Mouse (Mus musculus) heart, embryonic 16.5 days (tissue): ENCODE results near the gene Rab33b. TPM values are rescaled to one million over a fixed set of nuclear protein-coding genes. Genes with fewer than 3 reads are reported as not detected.
A peak's percentile ranks its signal among the peaks of the same experiment; 100 is the strongest.

ENCODE experiments used
- ATAC-seq: fragments of 200-750 bp; cut with Nextera tagmentation; replicated peaks from 2 replicates; pipeline ENCODE4 v1.8.0; 2017; ENCODE audit warnings: moderate number of reproducible peaks; ENCODE audit not compliant: insufficient read depth, low FRiP score; ENCODE audit errors: extremely low read depth
- H3K27ac ChIP-seq: fragments of 300-500 bp; sonication (generic); 2 replicates; pipeline ENCODE4 v1.5.1; 2014; ENCODE audit warnings: mild to moderate bottlenecking, low read length, control low read depth, moderate library complexity
- H3K27me3 ChIP-seq: fragments of 300-500 bp; sonication (generic); 2 replicates; pipeline ENCODE4 v1.6.1; 2014; ENCODE audit warnings: low read length, mixed read lengths; ENCODE audit not compliant: control insufficient read depth, insufficient read depth
- H3K36me3 ChIP-seq: fragments of 300-500 bp; sonication (generic); 2 replicates; pipeline ENCODE4 v1.6.1; 2014; ENCODE audit not compliant: control insufficient read depth, insufficient read depth
- H3K4me1 ChIP-seq: fragments of 300-500 bp; sonication (generic); 2 replicates; pipeline ENCODE4 v1.6.1; 2014; ENCODE audit warnings: low read length, mixed read lengths; ENCODE audit not compliant: control insufficient read depth, insufficient read depth
- H3K4me2 ChIP-seq: fragments of 300-500 bp; sonication (generic); 2 replicates; pipeline ENCODE4 v1.6.1; 2014; ENCODE audit warnings: low read depth, mild to moderate bottlenecking, control low read depth, low read length
- H3K4me3 ChIP-seq: fragments of 300-500 bp; sonication (generic); 2 replicates; pipeline ENCODE4 v1.5.1; 2014; ENCODE audit warnings: mild to moderate bottlenecking, control low read depth, low read length
- H3K9ac ChIP-seq: fragments of 300-500 bp; sonication (generic); 2 replicates; pipeline ENCODE4 v1.6.1; 2014; ENCODE audit warnings: low read length, control low read depth
- H3K9me3 ChIP-seq: fragments of 300-500 bp; sonication (generic); replicated peaks from 2 replicates; pipeline ENCODE4 v1.6.1; 2016; ENCODE audit warnings: low read length; ENCODE audit not compliant: control insufficient read depth
- WGBS: fragments of 180-500 bp; shearing (Covaris S2); extraction: QIAGEN DNeasy Blood & Tissue Kit; methylation state at CpG from one replicate; pipeline ENCODE4 v1.1.7; 2014; 5-methylcytosine and 5-hydroxymethylcytosine counted together
- polyA plus RNA-seq: library from polyadenylated mRNA; unstranded; fragments of >200 nt; fragmentation: Nextera tagmentation; extraction: Ambion mirVana; gene quantifications from 2 replicates; pipeline ENCODE4 v1.2.1, GENCODE M21; 2015

The Rab33b gene
- polyA plus RNA-seq, 1 experiment from 2014 or later = 16.9 TPM

- Histone ChIP-seq H3K4me3 (no peak overlapping the region), H3K36me3 (no peaks in the 10 kb centered on the region; the same call in 1 of the 2 replicates), H3K4me2 (no peak overlapping the region), H3K27ac (no peak overlapping the region), H3K27me3 (no peaks in the 10 kb centered on the region), H3K4me1 (no peaks in the 10 kb centered on the region), H3K9me3 (no peaks in the 10 kb centered on the region), H3K9ac (no peak overlapping the region)
- WGBS = 88% methylated on average over 4 of the region's 4 CpGs
- no peak for ATAC-seq
Measured at GRCm38 (mm10) chr3:51499876-51500275, 16.2 kb downstream of the Rab33b start.

DNA sequence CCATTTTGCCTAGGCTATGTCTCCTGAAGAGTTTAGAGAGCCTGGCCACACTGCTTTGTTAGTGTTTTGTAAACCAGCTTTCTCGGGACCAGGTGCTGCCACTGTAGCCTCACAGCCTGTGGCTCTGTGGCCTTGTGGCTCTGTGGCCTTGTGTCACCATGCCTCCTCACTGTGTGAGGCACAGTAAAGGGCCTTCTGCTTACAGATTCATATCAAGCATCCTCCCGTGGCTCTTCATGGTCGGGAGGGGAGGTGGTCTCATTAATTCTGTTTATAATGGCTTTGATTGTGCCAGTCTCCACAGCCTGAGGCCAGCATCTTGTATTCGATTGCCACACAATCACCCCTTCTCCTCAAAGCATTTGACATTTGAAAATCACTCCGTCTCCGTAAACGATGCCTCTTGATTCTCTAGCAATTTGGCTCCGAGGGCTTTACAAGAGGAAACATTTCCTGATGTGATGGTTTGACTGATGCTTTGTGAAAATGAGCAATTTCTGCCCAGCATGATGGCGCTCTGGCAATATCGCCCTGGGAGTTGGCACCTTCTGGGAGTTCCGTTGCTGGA lies 20.7 kb downstream of the Rab33b start:
- no peak overlapping the region for H3K4me3 ChIP-seq
- H3K27me3 ChIP-seq = no peaks in the 10 kb centered on the region
- H3K36me3 ChIP-seq = no peaks in the 10 kb centered on the region
- H3K4me2 ChIP-seq = no peak overlapping the region
- no peak overlapping the region for H3K27ac ChIP-seq
- WGBS = 81% methylated on average over 11 of the region's 11 CpGs
- no peak for ATAC-seq
- no peaks in the 10 kb centered on the region for H3K4me1 ChIP-seq
- no peaks in the 10 kb centered on the region for H3K9me3 ChIP-seq
- H3K9ac ChIP-seq = no peak overlapping the region

DNA sequence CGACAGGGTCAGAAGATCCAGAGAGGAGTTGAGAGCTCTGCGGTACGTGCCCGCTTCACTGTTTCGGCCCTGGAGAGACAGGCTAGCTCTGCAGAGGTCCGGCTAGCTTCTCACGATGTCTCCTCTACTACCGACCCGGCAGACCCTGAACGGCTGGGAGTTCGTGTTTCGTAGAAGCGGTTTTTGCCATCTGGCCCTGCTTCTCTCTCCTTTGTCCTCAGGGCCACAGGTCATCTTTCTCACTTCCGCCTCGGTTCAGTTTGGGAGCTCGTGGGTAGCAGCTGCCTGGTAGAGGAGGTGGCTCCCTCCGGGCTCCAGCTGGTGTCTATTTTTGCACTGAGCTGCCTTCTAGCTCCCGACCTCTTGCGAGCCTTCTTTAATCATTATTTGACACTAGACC lies 21.7 kb downstream of the Rab33b start:
- no peak for ATAC-seq
- 64% methylated on average over 19 of the region's 19 CpGs for WGBS
- no peak overlapping the region for H3K9ac ChIP-seq

DNA sequence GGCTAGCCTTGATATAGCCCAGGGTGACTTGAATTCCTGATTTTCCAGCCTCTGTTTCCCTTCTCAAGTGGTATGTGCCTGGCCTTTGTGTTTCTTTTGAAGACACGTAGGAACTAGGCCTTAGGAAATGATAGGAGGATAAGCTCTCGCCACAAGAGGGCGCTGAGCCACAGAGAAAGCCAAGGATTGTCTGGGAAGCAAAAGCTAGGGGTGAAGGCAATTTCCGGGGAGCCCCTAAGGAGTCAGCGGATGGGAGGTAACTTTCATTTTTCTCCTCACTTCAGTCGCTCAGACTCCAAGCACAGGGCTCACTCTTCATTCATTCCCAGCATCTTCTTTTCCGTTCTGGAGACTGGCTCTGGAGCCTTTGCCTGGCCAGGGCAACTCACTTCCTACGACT lies 27.2 kb downstream of the Rab33b start:
- Histone ChIP-seq H3K4me1 (peaks cover 2% of the 10 kb centered on the region; the same call in 1 of the 2 replicates), H3K27me3 (no peaks in the 10 kb centered on the region), H3K27ac (no peak overlapping the region), H3K36me3 (no peaks in the 10 kb centered on the region), H3K9me3 (no peaks in the 10 kb centered on the region), H3K4me2 (peak overlapping the region; percentile 52), H3K4me3 (peak overlapping the region; percentile 31; the same call in 1 of the 2 replicates), H3K9ac (peak overlapping the region; percentile 50; the same call in 1 of the 2 replicates)
- ATAC-seq = peak; percentile 55; the same call in 1 of the 2 replicates
- 22% methylated on average over 8 of the region's 8 CpGs for WGBS

More for the DNA sequence above, 21.7 kb downstream of the Rab33b start:
- Histone ChIP-seq H3K27me3 (no peaks in the 10 kb centered on the region), H3K36me3 (no peaks in the 10 kb centered on the region), H3K4me1 (no peaks in the 10 kb centered on the region), H3K9me3 (no peaks in the 10 kb centered on the region), H3K4me3 (no peak overlapping the region), H3K4me2 (no peak overlapping the region), H3K27ac (no peak overlapping the region)

GRCm38 (mm10) chr3:51511983-51512382 lies 28.3 kb downstream of the Rab33b start:
- 91% methylated on average over 5 of the region's 5 CpGs for WGBS
- no peaks in the 10 kb centered on the region for H3K27me3 ChIP-seq
- no peak for ATAC-seq
- no peak overlapping the region for H3K9ac ChIP-seq
- H3K36me3 ChIP-seq = no peaks in the 10 kb centered on the region
- no peak overlapping the region for H3K4me3 ChIP-seq
- H3K9me3 ChIP-seq = no peaks in the 10 kb centered on the region
- H3K4me1 ChIP-seq = peaks cover 2% of the 10 kb centered on the region; the same call in 1 of the 2 replicates
- no peak overlapping the region for H3K27ac ChIP-seq
- H3K4me2 ChIP-seq = no peak overlapping the region

- WGBS = 83% methylated on average over 4 of the region's 4 CpGs
- no peaks in the 10 kb centered on the region for H3K9me3 ChIP-seq
- H3K27me3 ChIP-seq = no peaks in the 10 kb centered on the region
- H3K4me2 ChIP-seq = no peak overlapping the region
- no peak overlapping the region for H3K4me3 ChIP-seq
- ATAC-seq = no peak
- no peaks in the 10 kb centered on the region for H3K4me1 ChIP-seq
- no peak overlapping the region for H3K9ac ChIP-seq
- H3K36me3 ChIP-seq = peaks cover 20% of the 10 kb centered on the region
- H3K27ac ChIP-seq = no peak overlapping the region
Measured at GRCm38 (mm10) chr3:51517467-51517866, 33.7 kb downstream of the Rab33b start.

DNA sequence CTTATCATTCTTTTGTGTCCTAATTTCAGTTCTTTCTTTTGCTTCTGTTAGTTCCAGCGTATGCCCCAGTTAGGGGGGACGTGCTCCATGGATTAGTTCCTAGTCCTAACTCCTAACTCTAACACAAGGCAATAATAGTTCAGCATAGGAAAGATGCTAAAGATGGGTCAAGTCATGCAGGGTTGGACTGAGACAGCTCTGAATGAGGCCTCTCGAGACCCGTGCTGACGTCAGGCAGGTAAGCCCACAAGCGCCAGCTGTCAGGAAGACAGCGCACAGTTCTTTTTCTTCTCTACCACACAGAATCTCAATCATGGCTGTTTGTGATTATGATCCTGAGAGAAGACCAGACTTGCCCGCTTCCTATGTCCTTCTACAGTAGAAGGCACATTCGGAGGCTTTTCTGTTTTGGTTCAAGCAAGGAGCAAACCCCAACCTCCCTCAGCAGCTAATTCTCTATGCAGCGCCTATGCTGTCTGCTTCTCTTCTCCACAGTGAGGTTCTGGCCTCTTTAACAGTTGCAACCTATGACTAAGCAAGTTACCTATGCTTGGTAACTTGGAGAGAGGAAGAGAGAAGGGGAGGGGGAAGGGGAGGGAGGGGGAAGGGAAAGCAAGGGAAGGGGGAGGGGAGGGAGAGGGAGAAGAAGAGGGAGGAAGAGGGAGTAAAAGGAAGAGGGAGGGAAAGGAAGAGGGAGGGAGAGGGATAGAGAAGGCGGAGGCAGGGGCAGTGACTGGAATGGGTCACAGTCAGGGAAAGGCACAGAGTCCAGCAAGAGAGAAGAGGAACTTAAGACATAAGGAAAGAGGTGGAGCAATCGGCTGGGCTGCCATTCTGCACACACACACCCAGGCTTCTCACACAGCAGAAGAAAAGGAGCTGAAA lies 34.4 kb downstream of the Rab33b start:
- H3K27me3 ChIP-seq = no peaks in the 10 kb centered on the region
- WGBS = 76% methylated on average over 12 of the region's 12 CpGs
- no peak overlapping the region for H3K27ac ChIP-seq
- ATAC-seq = no peak
- H3K4me2 ChIP-seq = no peak overlapping the region
- H3K4me3 ChIP-seq = no peak overlapping the region
- H3K9ac ChIP-seq = no peak overlapping the region
- H3K36me3 ChIP-seq = peaks cover 26% of the 10 kb centered on the region
- H3K9me3 ChIP-seq = no peaks in the 10 kb centered on the region
- no peaks in the 10 kb centered on the region for H3K4me1 ChIP-seq

- H3K27me3 ChIP-seq = no peaks in the 10 kb centered on the region
- no peak overlapping the region for H3K9ac ChIP-seq
- H3K4me3 ChIP-seq = no peak overlapping the region
- peaks cover 32% of the 10 kb centered on the region for H3K36me3 ChIP-seq
- H3K27ac ChIP-seq = no peak overlapping the region
- no peaks in the 10 kb centered on the region for H3K4me1 ChIP-seq
- WGBS = 58% methylated on average over 8 of the region's 8 CpGs
- no peaks in the 10 kb centered on the region for H3K9me3 ChIP-seq
- ATAC-seq = no peak
- H3K4me2 ChIP-seq = no peak overlapping the region
Measured at GRCm38 (mm10) chr3:51518763-51519121, 35.0 kb downstream of the Rab33b start.

DNA sequence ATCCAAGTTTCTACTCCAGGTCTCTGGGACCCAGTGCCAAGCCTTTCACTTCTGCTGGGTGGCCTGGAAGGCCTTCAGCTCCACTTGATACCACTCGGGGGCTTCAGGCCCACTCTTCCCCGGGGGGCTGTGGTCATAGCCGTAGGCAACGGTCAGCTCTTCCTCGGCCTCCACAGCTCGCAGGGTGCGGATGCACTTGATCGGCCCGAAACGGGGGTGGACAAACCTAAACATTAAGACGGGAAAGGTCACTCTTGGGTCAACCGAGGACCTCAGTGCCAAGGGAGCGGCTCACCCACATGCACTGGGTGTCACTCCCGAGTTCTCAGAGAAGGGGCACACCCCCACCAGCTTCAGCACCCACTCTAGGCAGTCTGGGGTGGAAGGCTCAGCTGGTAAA lies 37.5 kb downstream of the Rab33b start:
- no peak for ATAC-seq

More for the DNA sequence above, 37.5 kb downstream of the Rab33b start:
- Histone ChIP-seq H3K27me3 (no peaks in the 10 kb centered on the region), H3K4me3 (no peak overlapping the region), H3K27ac (no peak overlapping the region), H3K4me2 (no peak overlapping the region), H3K9me3 (no peaks in the 10 kb centered on the region), H3K36me3 (peaks cover 55% of the 10 kb centered on the region), H3K4me1 (no peaks in the 10 kb centered on the region), H3K9ac (no peak overlapping the region)
- 91% methylated on average over 14 of the region's 14 CpGs for WGBS
